Mouse (Mus musculus): ENCODE data around the gene Apln.

Apln gene

DNA sequence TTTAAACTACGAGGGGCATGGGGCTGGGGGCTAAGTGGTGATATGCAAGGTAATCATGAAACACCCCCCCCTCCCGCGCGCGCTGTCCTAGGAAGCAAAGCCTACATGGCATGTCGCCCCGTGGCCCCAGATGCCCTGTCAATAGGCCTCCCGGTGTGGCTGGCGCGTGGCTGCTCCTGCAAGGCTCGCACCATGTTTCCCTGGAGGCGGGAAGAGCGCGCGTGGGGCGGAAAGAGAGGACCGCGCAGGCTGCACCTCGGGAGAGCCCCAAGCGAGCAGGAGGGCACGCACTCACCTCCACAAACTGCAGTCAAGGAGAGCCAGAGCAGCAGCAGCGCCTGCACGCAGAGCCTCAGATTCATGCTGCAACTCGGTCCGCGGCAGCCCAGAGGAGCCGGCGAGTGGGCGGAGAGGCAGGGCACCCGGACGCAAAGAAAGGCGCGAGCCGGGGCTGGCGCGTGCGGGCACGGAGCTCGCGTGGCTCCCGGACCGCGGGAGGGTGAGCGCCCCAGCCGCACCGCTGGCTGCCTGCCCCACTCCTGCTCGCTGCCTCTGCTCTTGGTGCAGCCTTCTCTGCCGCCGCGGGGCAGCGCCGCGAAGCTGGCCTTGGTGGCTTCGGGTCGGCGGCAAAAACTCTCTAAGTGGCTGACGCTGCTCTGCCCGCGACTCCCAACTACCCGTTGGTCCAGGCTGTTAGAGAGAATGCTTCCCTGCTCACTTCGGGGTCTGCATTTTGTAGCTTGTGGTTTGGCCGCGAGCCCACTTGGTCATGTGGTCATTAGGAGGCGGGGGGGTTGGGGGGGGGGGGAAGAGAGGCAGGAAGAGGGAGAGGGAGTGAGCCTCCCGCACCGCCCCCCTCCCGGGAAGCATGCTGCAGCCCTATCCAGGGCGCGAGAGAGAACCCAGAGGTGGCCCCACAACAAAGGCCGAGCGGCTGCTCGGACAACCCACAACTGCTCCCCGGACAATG is at the start of gene Apln:
Gene Apln (minus strand): TSS at position 710 of the 970 bp plus-strand sequence.
- peak in 1 of 2 experiments; percentile 47 for DNase-seq (ENCODE audit: low spot score in 2 of 2)

- no peak for DNase-seq (ENCODE audit: low spot score in 2 of 2)
Measured at GRCm38 (mm10) chrX:48082364-48082763, 47.7 kb upstream of the Apln start.

- DNase-seq (ENCODE audit: low spot score in 2 of 2) = peak; percentile 21 to 24
Measured at GRCm38 (mm10) chrX:48076806-48077425, 42.3 kb upstream of the Apln start.

GRCm38 (mm10) chrX:48074691-48075090 is 40.0 kb upstream of the Apln start:
- DNase-seq (ENCODE audit: low spot score in 2 of 2) = peak in 1 of 2 experiments; percentile 26

DNA sequence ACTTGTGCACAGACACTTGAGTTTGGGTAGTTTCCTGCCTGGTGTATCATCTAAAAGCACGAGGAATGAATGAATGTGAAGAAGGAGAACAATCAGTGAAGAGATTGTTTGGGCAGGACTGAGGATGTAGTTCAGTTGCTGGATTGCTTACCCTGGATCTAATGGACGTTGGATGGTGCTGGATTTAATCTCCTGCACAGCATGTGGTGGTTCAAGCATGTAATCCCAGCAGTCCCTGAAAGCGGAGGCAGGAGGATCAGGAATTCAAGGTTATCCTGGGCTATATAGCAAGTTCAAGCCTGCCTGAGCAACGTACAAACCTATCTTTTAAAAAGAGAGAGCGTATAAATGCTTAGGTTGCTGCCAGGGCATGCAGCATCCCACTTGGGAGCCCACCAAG is 37.7 kb upstream of the Apln start:
- DNase-seq (ENCODE audit: low spot score in 2 of 2) = no peak

GRCm38 (mm10) chrX:48071961-48072360 is 37.3 kb upstream of the Apln start:
- DNase-seq (ENCODE audit: low spot score in 2 of 2) = no peak

GRCm38 (mm10) chrX:48066891-48067290 is 32.2 kb upstream of the Apln start:
- DNase-seq (ENCODE audit: low spot score in 2 of 2) = no peak

GRCm38 (mm10) chrX:48064166-48064853 is 29.7 kb upstream of the Apln start:
- no peak for DNase-seq (ENCODE audit: low spot score in 2 of 2)

DNA sequence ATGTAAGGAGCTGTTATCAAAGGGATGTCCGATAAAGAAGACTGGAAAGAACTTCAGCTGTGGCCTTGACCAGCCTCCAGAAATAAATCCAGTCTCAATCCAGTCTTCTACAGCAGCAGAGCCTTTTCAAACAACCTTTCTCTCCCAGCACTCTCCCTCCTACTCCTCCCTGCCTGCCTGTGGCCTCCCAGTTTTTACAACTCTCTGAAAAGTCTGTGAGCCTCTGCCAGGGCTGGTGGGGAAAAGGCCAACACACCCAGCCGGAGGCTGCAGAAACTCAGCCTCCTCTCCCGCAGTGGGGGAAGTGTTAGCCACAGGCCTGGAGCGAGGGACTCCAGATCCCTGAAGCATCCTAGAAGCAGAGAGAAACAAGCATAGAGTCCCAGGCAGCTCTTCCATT is 27.8 kb upstream of the Apln start:
- DNase-seq (ENCODE audit: low spot score in 2 of 2) = no peak

GRCm38 (mm10) chrX:48054186-48055015 is 19.7 kb upstream of the Apln start:
- peak; percentile 44 to 48 for DNase-seq (ENCODE audit: low spot score in 2 of 2)

GRCm38 (mm10) chrX:48053743-48054142 is 19.1 kb upstream of the Apln start:
- no peak for DNase-seq (ENCODE audit: low spot score in 2 of 2)

DNA sequence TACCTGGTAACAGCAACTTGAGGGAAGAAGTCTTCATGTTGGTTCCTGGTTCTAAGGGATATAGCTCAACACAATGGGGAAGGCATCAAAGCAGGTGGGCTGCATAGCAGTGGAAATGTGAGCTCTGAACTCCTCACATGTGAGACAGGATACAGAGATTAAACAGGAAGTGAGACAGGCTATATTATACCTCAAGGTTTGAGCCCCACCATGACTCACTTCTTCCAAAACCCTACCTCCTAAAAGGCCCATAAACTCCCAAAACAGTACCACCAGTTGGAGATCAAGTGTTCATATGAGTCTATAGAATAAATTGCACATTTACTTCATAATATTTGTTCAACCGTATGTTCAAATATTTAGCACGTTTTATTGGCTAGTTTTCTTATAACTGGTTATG is 11.7 kb upstream of the Apln start:
- DNase-seq (ENCODE audit: low spot score in 2 of 2) = no peak

GRCm38 (mm10) chrX:48044261-48044660 is 9.6 kb upstream of the Apln start:
- DNase-seq (ENCODE audit: low spot score in 2 of 2) = no peak

DNA sequence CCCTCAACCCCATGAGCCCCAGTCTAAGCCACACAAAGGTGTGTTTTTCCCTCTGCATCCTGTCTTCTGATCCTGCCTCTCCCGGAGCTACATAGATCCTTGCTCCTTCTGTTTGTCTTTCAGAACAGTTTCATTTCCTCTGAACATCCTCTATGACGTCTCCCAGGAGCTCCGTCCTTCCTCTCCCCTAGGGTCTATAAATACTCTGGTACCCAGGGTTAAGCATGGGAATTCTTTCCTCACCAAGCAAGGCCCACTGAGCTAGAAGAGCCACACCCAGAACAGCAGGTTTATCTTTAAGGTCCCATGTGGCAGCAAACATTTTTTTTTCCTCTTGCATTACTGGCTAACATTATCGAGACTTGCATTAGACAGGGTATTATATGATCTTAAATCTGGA is 8.1 kb upstream of the Apln start:
- no peak for DNase-seq (ENCODE audit: low spot score in 2 of 2)

DNA sequence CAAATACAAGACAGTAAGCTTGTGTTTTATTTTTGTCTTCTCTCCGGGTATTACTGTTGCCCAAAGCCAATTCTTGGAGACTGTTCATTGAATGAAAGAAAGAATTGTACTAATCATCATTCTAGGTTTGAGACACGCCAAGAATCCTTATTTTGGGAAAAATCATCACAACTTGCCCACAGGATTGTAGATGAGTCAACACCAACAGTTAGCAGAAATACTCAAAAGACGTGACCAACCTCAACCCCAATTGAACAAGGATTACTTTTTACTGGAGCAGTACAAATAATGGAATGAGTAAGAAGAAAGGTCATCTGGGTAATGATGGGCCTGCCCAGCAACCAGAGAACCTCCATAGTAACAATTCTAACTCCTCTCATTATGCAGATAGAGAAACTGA is 5.7 kb upstream of the Apln start:
- DNase-seq (ENCODE audit: low spot score in 2 of 2) = no peak

DNA sequence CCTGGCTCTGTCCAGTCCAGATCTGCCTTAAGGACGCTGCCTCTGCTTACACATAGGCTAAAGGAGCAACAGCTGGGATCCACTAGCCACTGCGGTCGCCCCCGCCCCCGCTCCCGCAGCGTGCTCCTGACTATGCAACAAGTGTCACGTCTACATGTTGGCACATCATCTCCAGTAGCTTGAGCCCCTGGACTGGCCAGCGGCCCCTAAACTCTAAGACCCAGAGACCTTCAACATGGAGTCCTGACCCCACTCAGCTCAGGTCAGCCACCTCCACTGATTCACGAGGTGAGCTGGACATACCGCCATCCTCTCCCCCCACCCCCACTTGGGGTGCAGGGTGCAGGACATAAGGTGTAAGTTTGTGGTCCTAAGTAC is 898 bp downstream of the Apln start:
- no peak for DNase-seq (ENCODE audit: low spot score in 2 of 2)

DNA sequence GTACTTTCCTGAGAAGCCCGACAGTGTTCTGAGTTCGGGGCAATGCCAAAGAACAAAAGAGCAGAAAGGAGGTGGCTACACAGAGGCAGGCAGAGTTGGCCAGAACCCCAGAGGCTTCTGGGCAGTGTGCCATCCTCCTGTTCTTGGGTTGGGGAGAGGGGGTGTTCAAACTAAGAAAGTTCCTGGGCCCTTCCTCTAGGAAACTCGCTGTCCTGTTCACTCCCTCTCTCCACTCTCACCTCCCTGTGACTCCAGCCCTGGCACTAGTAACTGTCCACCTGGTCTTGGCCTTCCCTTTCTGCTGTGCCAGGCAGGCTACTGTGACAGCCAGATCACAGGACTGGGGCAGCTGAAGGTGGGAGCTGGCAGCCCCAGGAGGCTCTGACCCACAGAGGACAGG is 1.6 kb downstream of the Apln start:
- DNase-seq (ENCODE audit: low spot score in 2 of 2) = peak; percentile 53 to 62

DNA sequence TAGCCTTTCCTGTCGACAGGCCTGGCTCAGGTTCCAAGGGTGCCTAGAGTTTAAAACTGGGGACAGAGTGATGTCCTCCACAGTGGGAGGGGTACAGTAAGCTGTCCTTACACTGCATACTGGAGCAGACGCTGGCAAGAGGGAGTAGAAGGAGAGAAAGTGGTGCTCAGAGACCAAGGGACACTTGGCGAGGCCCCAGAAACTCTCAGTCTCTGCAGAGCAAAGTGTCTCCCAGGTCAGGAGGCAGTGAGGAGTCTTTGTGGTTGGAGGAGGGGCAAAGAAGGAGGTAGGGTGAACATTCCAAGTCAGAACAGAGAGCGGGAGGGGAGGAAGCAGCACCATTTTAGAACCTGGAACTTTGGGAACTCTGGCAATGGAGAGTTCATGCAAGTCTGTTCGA is 2.8 kb downstream of the Apln start:
- no peak for DNase-seq (ENCODE audit: low spot score in 2 of 2)

DNA sequence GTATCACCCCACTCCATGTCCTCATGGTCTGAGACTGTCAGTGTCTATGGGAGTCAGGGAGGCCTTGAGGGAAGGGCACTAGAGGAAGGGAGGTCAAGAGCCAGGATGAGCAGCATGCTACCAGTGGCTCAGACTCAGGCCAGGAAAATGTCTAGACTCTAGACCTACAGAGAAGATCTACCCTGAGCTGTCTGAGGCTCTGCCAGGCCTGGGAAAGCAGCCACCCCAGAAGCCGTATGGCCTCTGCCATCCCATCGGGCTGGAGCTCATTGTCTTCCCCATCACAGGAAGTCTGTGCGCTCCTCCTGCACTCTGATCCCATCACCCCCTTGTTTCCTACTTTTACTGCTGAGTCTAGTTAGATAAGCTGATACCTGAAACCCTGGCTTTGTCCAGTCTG is 4.1 kb downstream of the Apln start:
- no peak for DNase-seq (ENCODE audit: low spot score in 2 of 2)

GRCm38 (mm10) chrX:48022811-48023210 is 11.8 kb downstream of the Apln start:
- DNase-seq (ENCODE audit: low spot score in 2 of 2) = no peak

DNA sequence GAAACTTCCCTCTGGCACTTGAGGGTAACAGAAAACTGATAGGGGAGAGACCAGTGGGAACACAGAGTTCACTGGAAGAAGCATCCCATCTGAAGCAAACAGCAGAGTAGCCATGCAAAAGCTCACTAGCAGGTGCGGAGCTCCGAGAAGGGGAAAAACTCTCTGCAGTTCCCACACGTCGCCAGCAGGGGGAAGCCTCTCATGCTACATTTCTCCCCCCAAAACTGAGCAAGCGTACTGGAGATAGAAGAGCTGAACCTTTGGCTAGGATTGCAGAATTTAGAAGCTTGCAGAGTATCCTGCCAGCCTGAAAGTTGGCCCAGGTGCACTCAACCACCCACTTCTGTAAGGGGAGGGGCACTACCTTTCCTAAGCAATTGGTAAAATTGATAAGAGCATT is 14.7 kb downstream of the Apln start:
- DNase-seq (ENCODE audit: low spot score in 2 of 2) = peak; percentile 71 to 81

- DNase-seq (ENCODE audit: low spot score in 2 of 2) = no peak
Measured at GRCm38 (mm10) chrX:48019359-48019758, 15.3 kb downstream of the Apln start.

Data from right cerebral cortex, postnatal 10 days (tissue).